8 mouse cellular contexts compared by ENCODE assay signal in genomic region chr15:79685141-79685641, GRCm38 (mm10). TPM values are rescaled to one million over a fixed set of nuclear protein-coding genes. Genes with fewer than 3 reads are reported as not detected.
DNase-seq lines count a peak whose midpoint lies in the region; ATAC-seq lines count a peak whose summit lies in the region.

No protein-coding gene starts in this region.

- H3K36me3 ChIP-seq in intestine, embryonic 16.5 days (ENCODE audit: control insufficient read depth, insufficient read depth, low read length): no peaks in the 10 kb centered on the region
- H3K36me3 ChIP-seq in midbrain, embryonic 10.5 days: no peaks in the 10 kb centered on the region

- no peak overlapping the region for H3K27ac ChIP-seq in intestine, embryonic 16.5 days (ENCODE audit: low read length)
- no peak overlapping the region for H3K27ac ChIP-seq in midbrain, embryonic 10.5 days (replicated peaks)

- peak overlapping the region; percentile 65 for H3K9ac ChIP-seq in intestine, embryonic 16.5 days (ENCODE audit: low read depth, low read length)

- peak overlapping the region; percentile 83 for H3K4me3 ChIP-seq in intestine, embryonic 16.5 days (ENCODE audit: low read length)
- H3K4me3 ChIP-seq in midbrain, embryonic 10.5 days: peak overlapping the region; percentile 97

- no peaks in the 10 kb centered on the region for H3K9me3 ChIP-seq in intestine, embryonic 16.5 days (ENCODE audit: control insufficient read depth, low read length)
- no peaks in the 10 kb centered on the region for H3K9me3 ChIP-seq in midbrain, embryonic 10.5 days (replicated peaks)

- DNase-seq in gastrocnemius, adult 18-20 months (ENCODE audit: low spot score): peak; percentile 9
- no peak for DNase-seq in gastrocnemius, postnatal 25 days
- peak; percentile 28 for DNase-seq in c-Kit-negative CD71-positive TER-119-positive erythroid progenitor cells, embryonic 14.5 days (ENCODE audit: low read depth, low spot score)
- no peak for DNase-seq in midbrain, embryonic 10.5 days (ENCODE audit: low spot score)
- DNase-seq in cerebellum, adult 9-10 months: no peak
- DNase-seq in layer of hippocampus, adult 11-12 months (ENCODE audit: low spot score): no peak
- no peak for DNase-seq in ovary, postnatal 10 days (ENCODE audit: low spot score)

- H3K27me3 ChIP-seq in intestine, embryonic 16.5 days (replicated peaks; ENCODE audit: control insufficient read depth, insufficient read depth, low read length): no peaks in the 10 kb centered on the region
- H3K27me3 ChIP-seq in midbrain, embryonic 10.5 days (ENCODE audit: low read depth, poor library complexity, severe bottlenecking): no peaks in the 10 kb centered on the region

- peaks cover 48% of the 10 kb centered on the region for H3K4me1 ChIP-seq in intestine, embryonic 16.5 days (ENCODE audit: control insufficient read depth, insufficient read depth, low read length)
- peaks cover 64% of the 10 kb centered on the region for H3K4me1 ChIP-seq in midbrain, embryonic 10.5 days

- ATAC-seq in intestine, embryonic 16.5 days: no peak

- WGBS in intestine, embryonic 16.5 days: 31% methylated on average over 6 of the region's 6 CpGs
- 65% methylated on average over 6 of the region's 6 CpGs for WGBS in midbrain, embryonic 10.5 days

- H3K4me2 ChIP-seq in intestine, embryonic 16.5 days (ENCODE audit: low read depth, low read length): peak overlapping the region; percentile 79

RNA-seq across cellular contexts. Expression of gene Josd1, which starts 2.5 kb away (rescaled TPM):
- total RNA-seq in gastrocnemius, adult 18-20 months (2021): 10 to 100 TPM; 13.9 to 17.6 TPM
- total RNA-seq in gastrocnemius, postnatal 25 days (2021): 10 to 100 TPM; 12.1 to 16.0 TPM
- polyA plus RNA-seq in intestine, embryonic 16.5 days (2015; fragmentation: Nextera tagmentation; extraction: Ambion mirVana): 14.1 and 17.0 TPM in 2 replicates
- 17.6 and 18.9 TPM in 2 replicates for polyA plus RNA-seq in midbrain, embryonic 10.5 days (2016; fragmentation: Nextera tagmentation; extraction: Ambion mirVana)

RNA-seq across cellular contexts. Expression of gene Gtpbp1, which starts 5.5 kb away (rescaled TPM):
- 10 to 100 TPM; 25.2 to 28.1 TPM for total RNA-seq in gastrocnemius, adult 18-20 months (2021)
- total RNA-seq in gastrocnemius, postnatal 25 days (2021): 10 to 100 TPM; 20.4 to 21.7 TPM
- polyA plus RNA-seq in intestine, embryonic 16.5 days (2015; fragmentation: Nextera tagmentation; extraction: Ambion mirVana): 24.5 and 25.3 TPM in 2 replicates
- 46.6 and 49.0 TPM in 2 replicates for polyA plus RNA-seq in midbrain, embryonic 10.5 days (2016; fragmentation: Nextera tagmentation; extraction: Ambion mirVana)

RNA-seq across cellular contexts. Expression of gene Tomm22, which starts 14.5 kb away (rescaled TPM):
- 10 to 100 TPM; 57.0 to 60.2 TPM for total RNA-seq in gastrocnemius, adult 18-20 months (2021)
- 10 to 100 TPM; 67.1 to 72.6 TPM for total RNA-seq in gastrocnemius, postnatal 25 days (2021)
- polyA plus RNA-seq in intestine, embryonic 16.5 days (2015; fragmentation: Nextera tagmentation; extraction: Ambion mirVana): 248 and 288 TPM in 2 replicates
- 252 and 279 TPM in 2 replicates for polyA plus RNA-seq in midbrain, embryonic 10.5 days (2016; fragmentation: Nextera tagmentation; extraction: Ambion mirVana)

RNA-seq across cellular contexts. Expression of gene Cby1, which starts 26.2 kb away (rescaled TPM):
- 10 to 100 TPM; 13.4 to 15.2 TPM for total RNA-seq in gastrocnemius, adult 18-20 months (2021)
- total RNA-seq in gastrocnemius, postnatal 25 days (2021): 10 to 100 TPM; 14.3 to 15.8 TPM
- polyA plus RNA-seq in intestine, embryonic 16.5 days (2015; fragmentation: Nextera tagmentation; extraction: Ambion mirVana): 37.1 and 37.2 TPM in 2 replicates
- 88.0 and 89.1 TPM in 2 replicates for polyA plus RNA-seq in midbrain, embryonic 10.5 days (2016; fragmentation: Nextera tagmentation; extraction: Ambion mirVana)

RNA-seq across cellular contexts. Expression of gene Fam227a, which starts 26.4 kb away (rescaled TPM):
- total RNA-seq in gastrocnemius, adult 18-20 months (2021): under 1 TPM; 0.46 to 0.69 TPM
- total RNA-seq in gastrocnemius, postnatal 25 days (2021): under 1 TPM; 0.41 to 0.48 TPM
- 0.60 and 0.72 TPM in 2 replicates for polyA plus RNA-seq in intestine, embryonic 16.5 days (2015; fragmentation: Nextera tagmentation; extraction: Ambion mirVana)
- 2.2 and 2.4 TPM in 2 replicates for polyA plus RNA-seq in midbrain, embryonic 10.5 days (2016; fragmentation: Nextera tagmentation; extraction: Ambion mirVana)

Comparison
In these comparisons a context has a peak if more than half of its experiments do, and no peak if none do; other contexts are left out.
1. DNase-seq: peak in gastrocnemius, adult 18-20 months (single experiment) and c-Kit-negative CD71-positive TER-119-positive erythroid progenitor cells, embryonic 14.5 days (single experiment); none in gastrocnemius, postnatal 25 days (single experiment), midbrain, embryonic 10.5 days (single experiment), cerebellum, adult 9-10 months (single experiment), layer of hippocampus, adult 11-12 months (single experiment) and ovary, postnatal 10 days (single experiment).